Mouse (Mus musculus) stomach, embryonic 16.5 days (tissue): ENCODE results near the gene Abcb8. TPM values are rescaled to one million over a fixed set of nuclear protein-coding genes. Genes with fewer than 3 reads are reported as not detected.

Experiments used
- ATAC-seq: fragments of 200-750 bp; cut with Nextera tagmentation; 2 replicates; pipeline ENCODE4 v1.8.0; 2017; ENCODE audit warnings: moderate number of reproducible peaks, moderate TSS enrichment; ENCODE audit not compliant: insufficient read depth, low FRiP score
- H3K27ac ChIP-seq: fragments of 300-500 bp; sonication (generic); 2 replicates; pipeline ENCODE4 v1.5.1; 2014; ENCODE audit warnings: low read length
- H3K27me3 ChIP-seq: fragments of 300-500 bp; sonication (generic); 2 replicates; pipeline ENCODE4 v1.6.1; 2014; ENCODE audit warnings: low read length, control low read depth, mixed read lengths; ENCODE audit not compliant: control insufficient read depth, insufficient read depth
- H3K36me3 ChIP-seq: fragments of 300-500 bp; sonication (generic); 2 replicates; pipeline ENCODE4 v1.6.1; 2014; ENCODE audit warnings: low read length; ENCODE audit not compliant: control insufficient read depth, insufficient read depth
- H3K4me1 ChIP-seq: fragments of 300-500 bp; sonication (generic); 2 replicates; pipeline ENCODE4 v1.6.1; 2014; ENCODE audit warnings: low read length, control low read depth, mixed read lengths; ENCODE audit not compliant: control insufficient read depth, insufficient read depth
- H3K4me2 ChIP-seq: fragments of 300-500 bp; sonication (generic); 2 replicates; pipeline ENCODE4 v1.6.1; 2014; ENCODE audit warnings: low read depth, low read length, mixed read lengths
- H3K4me3 ChIP-seq: fragments of 300-500 bp; sonication (generic); replicated peaks from 2 replicates; pipeline ENCODE4 v1.5.1; 2014; ENCODE audit warnings: mild to moderate bottlenecking, low read length
- H3K9ac ChIP-seq: fragments of 300-500 bp; sonication (generic); 2 replicates; pipeline ENCODE4 v1.6.1; 2014; ENCODE audit warnings: low read length
- H3K9me3 ChIP-seq: fragments of 300-500 bp; sonication (generic); replicated peaks from 2 replicates; pipeline ENCODE4 v1.6.1; 2016; ENCODE audit warnings: low read length, control low read depth; ENCODE audit not compliant: control insufficient read depth
- WGBS: fragments of 180-500 bp; shearing (Covaris S2); extraction: QIAGEN DNeasy Blood & Tissue Kit; methylation state at CpG from one replicate; pipeline ENCODE4 v1.1.7; 2014; 5-methylcytosine and 5-hydroxymethylcytosine counted together
- polyA plus RNA-seq: library from polyadenylated mRNA; unstranded; fragments of >200 nt; fragmentation: Nextera tagmentation; extraction: Ambion mirVana; gene quantifications from 2 replicates; pipeline ENCODE4 v1.2.1, GENCODE M21; 2015

Gene Abcb8
- polyA plus RNA-seq, 1 experiment from 2014 or later = 48.4 TPM

- Histone ChIP-seq H3K4me2 (no peak overlapping the region), H3K36me3 (no peaks in the 10 kb centered on the region), H3K9ac (no peak overlapping the region), H3K4me1 (no peaks in the 10 kb centered on the region), H3K4me3 (no peak overlapping the region), H3K27me3 (no peaks in the 10 kb centered on the region), H3K27ac (no peak overlapping the region), H3K9me3 (no peaks in the 10 kb centered on the region)
- 66% methylated on average over 2 of the region's 2 CpGs for WGBS
- no peak for ATAC-seq
Measured at GRCm38 (mm10) chr5:24412063-24412462, 18.6 kb downstream of the Abcb8 start.

GRCm38 (mm10) chr5:24413042-24413693, 19.7 kb downstream of the Abcb8 start, which contains the start of gene Asic3:
Gene Asic3 (plus strand): TSS chr5:24413392.
- WGBS = 33% methylated on average over 11 of the region's 11 CpGs
- Histone ChIP-seq H3K36me3 (no peaks in the 10 kb centered on the region), H3K27me3 (no peaks in the 10 kb centered on the region), H3K4me2 (no peak within 1 kb of the TSS), H3K4me1 (no peaks in the 10 kb centered on the region), H3K9me3 (no peaks in the 10 kb centered on the region), H3K27ac (no peak within 1 kb of the TSS), H3K9ac (no peak within 1 kb of the TSS; the same call in 1 of the 2 replicates), H3K4me3 (no peak within 1 kb of the TSS)
- no peak for ATAC-seq

GRCm38 (mm10) chr5:24413938-24414337, 20.5 kb downstream of the Abcb8 start:
- Histone ChIP-seq H3K4me1 (no peaks in the 10 kb centered on the region), H3K9ac (no peak overlapping the region), H3K9me3 (no peaks in the 10 kb centered on the region), H3K27ac (no peak overlapping the region), H3K27me3 (no peaks in the 10 kb centered on the region), H3K4me2 (no peak overlapping the region), H3K36me3 (no peaks in the 10 kb centered on the region), H3K4me3 (no peak overlapping the region)
- WGBS = 81% methylated on average over 13 of the region's 13 CpGs
- no peak for ATAC-seq

GRCm38 (mm10) chr5:24416222-24416736, 22.8 kb downstream of the Abcb8 start:
- peak overlapping the region; percentile 14; the same call in 1 of the 2 replicates for H3K4me2 ChIP-seq
- H3K9ac ChIP-seq = no peak overlapping the region
- H3K27me3 ChIP-seq = no peaks in the 10 kb centered on the region
- no peaks in the 10 kb centered on the region for H3K4me1 ChIP-seq
- no peak overlapping the region for H3K4me3 ChIP-seq
- no peak overlapping the region for H3K27ac ChIP-seq
- 2% methylated on average over 21 of the region's 21 CpGs for WGBS
- peak; percentile 65 for ATAC-seq
- no peaks in the 10 kb centered on the region for H3K36me3 ChIP-seq
- no peaks in the 10 kb centered on the region for H3K9me3 ChIP-seq

GRCm38 (mm10) chr5:24417587-24417986, 24.1 kb downstream of the Abcb8 start:
- Histone ChIP-seq H3K36me3 (no peaks in the 10 kb centered on the region), H3K9me3 (no peaks in the 10 kb centered on the region), H3K4me2 (no peak overlapping the region), H3K4me1 (peaks cover 2% of the 10 kb centered on the region), H3K27me3 (no peaks in the 10 kb centered on the region), H3K4me3 (no peak overlapping the region), H3K9ac (no peak overlapping the region), H3K27ac (no peak overlapping the region)
- ATAC-seq = no peak
- WGBS = 88% methylated on average over 10 of the region's 10 CpGs

GRCm38 (mm10) chr5:24420381-24420780, 26.9 kb downstream of the Abcb8 start:
- Histone ChIP-seq H3K4me2 (no peak overlapping the region), H3K4me1 (peaks cover 11% of the 10 kb centered on the region), H3K27ac (no peak overlapping the region), H3K27me3 (no peaks in the 10 kb centered on the region), H3K9me3 (no peaks in the 10 kb centered on the region), H3K36me3 (no peaks in the 10 kb centered on the region), H3K9ac (no peak overlapping the region), H3K4me3 (no peak overlapping the region)
- no peak for ATAC-seq
- 86% methylated on average over 9 of the region's 9 CpGs for WGBS

- H3K9ac ChIP-seq = peak within 1 kb of the TSS; percentile 89
- peak within 1 kb of the TSS; percentile 99 for H3K27ac ChIP-seq
- H3K4me3 ChIP-seq = peak within 1 kb of the TSS; percentile 87
- peak within 1 kb of the TSS; percentile 96 for H3K4me2 ChIP-seq
- peak; percentile 92 for ATAC-seq
- no peaks in the 10 kb centered on the region for H3K36me3 ChIP-seq
- peaks cover 36% of the 10 kb centered on the region for H3K4me1 ChIP-seq
- H3K27me3 ChIP-seq = no peaks in the 10 kb centered on the region
- WGBS = under 1% methylated on average over 46 of the region's 46 CpGs
- no peaks in the 10 kb centered on the region for H3K9me3 ChIP-seq
Measured at GRCm38 (mm10) chr5:24423129-24424003, 29.9 kb downstream of the Abcb8 start, which contains the start of the genes Cdk5 and Slc4a2. Gene Cdk5 (minus strand): TSS chr5:24423530. Gene Slc4a2 (plus strand): TSS chr5:24423837.

- H3K9ac ChIP-seq = peak overlapping the region; percentile 89
- H3K4me3 ChIP-seq = peak overlapping the region; percentile 87
- peaks cover 40% of the 10 kb centered on the region for H3K4me1 ChIP-seq
- 7% methylated on average over 21 of the region's 21 CpGs for WGBS
- H3K4me2 ChIP-seq = peak overlapping the region; percentile 96
- H3K27me3 ChIP-seq = no peaks in the 10 kb centered on the region
- peak overlapping the region; percentile 99 for H3K27ac ChIP-seq
- no peak for ATAC-seq
- H3K36me3 ChIP-seq = no peaks in the 10 kb centered on the region
- no peaks in the 10 kb centered on the region for H3K9me3 ChIP-seq
Measured at GRCm38 (mm10) chr5:24424004-24424781, 30.7 kb downstream of the Abcb8 start.
